Mouse (Mus musculus) embryonic facial prominence, embryonic 11.5 days (tissue): Measurements from ENCODE around the gene Asic2. TPM values are rescaled to one million over a fixed set of nuclear protein-coding genes. Genes with fewer than 3 reads are reported as not detected.

Experiments
- ATAC-seq: fragments of 200-750 bp; cut with Nextera tagmentation; replicated peaks from 2 replicates; pipeline ENCODE4 v1.8.0; 2017; ENCODE audit warnings: low read depth; ENCODE audit not compliant: insufficient number of reproducible peaks, low FRiP score, low TSS enrichment
- DNase-seq: peaks from one replicate; pipeline ENCODE4 v3.0.0-alpha.2; 2015; ENCODE audit warnings: low spot score
- H3K27ac ChIP-seq: fragments of 300-500 bp; sonication (generic); replicated peaks from 2 replicates; pipeline ENCODE4 v1.5.1; 2014; ENCODE audit warnings: mild to moderate bottlenecking, low read depth, low read length, control low read depth
- H3K27me3 ChIP-seq: fragments of 300-500 bp; sonication (generic); 2 replicates; pipeline ENCODE4 v1.6.1; 2014; ENCODE audit warnings: mild to moderate bottlenecking, low read length, moderate library complexity, mixed read lengths; ENCODE audit not compliant: control insufficient read depth, insufficient read depth
- H3K36me3 ChIP-seq: fragments of 300-500 bp; sonication (generic); replicated peaks from 2 replicates; pipeline ENCODE4 v1.6.1; 2014; ENCODE audit warnings: low read depth, mild to moderate bottlenecking, low read length, moderate library complexity, mixed read lengths; ENCODE audit not compliant: control insufficient read depth, insufficient read depth
- H3K4me1 ChIP-seq: fragments of 300-500 bp; sonication (generic); 2 replicates; pipeline ENCODE4 v1.6.1; 2014; ENCODE audit warnings: low read length, mixed read lengths; ENCODE audit not compliant: control insufficient read depth, insufficient read depth
- H3K4me2 ChIP-seq: fragments of 300-500 bp; sonication (generic); 2 replicates; pipeline ENCODE4 v1.6.1; 2014; ENCODE audit warnings: low read depth, mild to moderate bottlenecking, control low read depth, low read length, moderate library complexity
- H3K4me3 ChIP-seq: fragments of 300-500 bp; sonication (generic); 2 replicates; pipeline ENCODE4 v1.5.1; 2014; ENCODE audit warnings: low read depth, low read length, control low read depth
- H3K9ac ChIP-seq: fragments of 300-500 bp; sonication (generic); replicated peaks from 2 replicates; pipeline ENCODE4 v1.6.1; 2014; ENCODE audit warnings: mild to moderate bottlenecking, control low read depth, low read length
- H3K9me3 ChIP-seq: fragments of 300-500 bp; sonication (generic); replicated peaks from 2 replicates; pipeline ENCODE4 v1.6.1; 2016; ENCODE audit warnings: mild to moderate bottlenecking, low read length, inconsistent platforms, mixed read lengths; ENCODE audit not compliant: control insufficient read depth
- WGBS: fragments of 180-500 bp; shearing (Covaris S2); extraction: QIAGEN DNeasy Blood & Tissue Kit; methylation state at CpG from one replicate; pipeline ENCODE4 v1.1.7; 2014; 5-methylcytosine and 5-hydroxymethylcytosine counted together
- polyA plus RNA-seq: library from polyadenylated mRNA; unstranded; fragments of >200 nt; fragmentation: Nextera tagmentation; extraction: Ambion mirVana; gene quantifications from 2 replicates; pipeline ENCODE4 v1.2.1, GENCODE M21; 2014

Gene Asic2
- polyA plus RNA-seq, 1 experiment from 2014 or later, result 0.46 TPM

- no peak overlapping the region for H3K9ac ChIP-seq
- H3K27ac ChIP-seq, result no peak overlapping the region
- no peaks in the 10 kb centered on the region for H3K9me3 ChIP-seq
- DNase-seq (no peak), ATAC-seq (no peak)
- 81% methylated on average over 5 of the region's 5 CpGs for WGBS
- no peaks in the 10 kb centered on the region for H3K27me3 ChIP-seq
- no peaks in the 10 kb centered on the region for H3K36me3 ChIP-seq
- H3K4me1 ChIP-seq, result no peaks in the 10 kb centered on the region
- H3K4me3 ChIP-seq, result no peak overlapping the region
- no peak overlapping the region for H3K4me2 ChIP-seq
Observed at GRCm38 (mm10) chr11:81202578-81202977, 765.7 kb downstream of the Asic2 start.

GRCm38 (mm10) chr11:81193856-81194255 is 774.4 kb downstream of the Asic2 start:
- H3K36me3 ChIP-seq, result no peaks in the 10 kb centered on the region
- WGBS, result 52% methylated on average over 4 of the region's 4 CpGs
- H3K27me3 ChIP-seq, result no peaks in the 10 kb centered on the region
- H3K4me2 ChIP-seq, result no peak overlapping the region
- no peaks in the 10 kb centered on the region for H3K4me1 ChIP-seq
- H3K27ac ChIP-seq, result no peak overlapping the region
- H3K9me3 ChIP-seq, result no peaks in the 10 kb centered on the region
- no peak overlapping the region for H3K9ac ChIP-seq
- ATAC-seq (no peak), DNase-seq (peak; percentile 80)
- no peak overlapping the region for H3K4me3 ChIP-seq

- WGBS, result 88% methylated on average over 4 of the region's 4 CpGs
- DNase-seq (no peak), ATAC-seq (no peak)
- no peak overlapping the region for H3K9ac ChIP-seq
- H3K4me2 ChIP-seq, result no peak overlapping the region
- H3K27ac ChIP-seq, result no peak overlapping the region
- H3K4me3 ChIP-seq, result no peak overlapping the region
- H3K27me3 ChIP-seq, result no peaks in the 10 kb centered on the region
- H3K4me1 ChIP-seq, result no peaks in the 10 kb centered on the region
- H3K9me3 ChIP-seq, result no peaks in the 10 kb centered on the region
- no peaks in the 10 kb centered on the region for H3K36me3 ChIP-seq
Observed at GRCm38 (mm10) chr11:81192155-81192554, 776.1 kb downstream of the Asic2 start.

- no peak overlapping the region for H3K9ac ChIP-seq
- DNase-seq (no peak), ATAC-seq (no peak)
- no peaks in the 10 kb centered on the region for H3K9me3 ChIP-seq
- H3K4me2 ChIP-seq, result no peak overlapping the region
- 92% methylated on average over 6 of the region's 6 CpGs for WGBS
- no peak overlapping the region for H3K27ac ChIP-seq
- no peak overlapping the region for H3K4me3 ChIP-seq
- H3K27me3 ChIP-seq, result no peaks in the 10 kb centered on the region
- no peaks in the 10 kb centered on the region for H3K36me3 ChIP-seq
- no peaks in the 10 kb centered on the region for H3K4me1 ChIP-seq
Observed at GRCm38 (mm10) chr11:81189103-81189502, 779.2 kb downstream of the Asic2 start.

GRCm38 (mm10) chr11:81187851-81188250 is 780.4 kb downstream of the Asic2 start:
- H3K27me3 ChIP-seq, result no peaks in the 10 kb centered on the region
- no peaks in the 10 kb centered on the region for H3K4me1 ChIP-seq
- ATAC-seq (no peak), DNase-seq (no peak)
- H3K4me3 ChIP-seq, result no peak overlapping the region
- no peak overlapping the region for H3K27ac ChIP-seq
- no peaks in the 10 kb centered on the region for H3K9me3 ChIP-seq
- WGBS, result 85% methylated on average over 3 of the region's 3 CpGs
- H3K9ac ChIP-seq, result no peak overlapping the region
- H3K4me2 ChIP-seq, result no peak overlapping the region
- H3K36me3 ChIP-seq, result no peaks in the 10 kb centered on the region

- no peak overlapping the region for H3K4me3 ChIP-seq
- H3K9ac ChIP-seq, result no peak overlapping the region
- H3K9me3 ChIP-seq, result no peaks in the 10 kb centered on the region
- no peaks in the 10 kb centered on the region for H3K36me3 ChIP-seq
- H3K4me1 ChIP-seq, result no peaks in the 10 kb centered on the region
- no peak overlapping the region for H3K27ac ChIP-seq
- DNase-seq (no peak), ATAC-seq (no peak)
- 68% methylated on average over 7 of the region's 7 CpGs for WGBS
- H3K27me3 ChIP-seq, result no peaks in the 10 kb centered on the region
- H3K4me2 ChIP-seq, result no peak overlapping the region
Observed at GRCm38 (mm10) chr11:81184721-81185120, 783.5 kb downstream of the Asic2 start.

- Histone ChIP-seq H3K9ac (no peak overlapping the region), H3K4me2 (no peak overlapping the region), H3K36me3 (no peaks in the 10 kb centered on the region), H3K4me3 (no peak overlapping the region), H3K4me1 (no peaks in the 10 kb centered on the region), H3K27ac (no peak overlapping the region), H3K27me3 (no peaks in the 10 kb centered on the region), H3K9me3 (no peaks in the 10 kb centered on the region)
- WGBS, result 83% methylated on average over 2 of the region's 2 CpGs
- DNase-seq (no peak), ATAC-seq (no peak)
Observed at GRCm38 (mm10) chr11:81164890-81165289, 803.4 kb downstream of the Asic2 start.

- DNase-seq (no peak), ATAC-seq (no peak)
- Histone ChIP-seq H3K27ac (no peak overlapping the region), H3K9me3 (no peaks in the 10 kb centered on the region), H3K4me2 (no peak overlapping the region), H3K4me1 (no peaks in the 10 kb centered on the region), H3K27me3 (no peaks in the 10 kb centered on the region), H3K9ac (no peak overlapping the region), H3K4me3 (no peak overlapping the region), H3K36me3 (no peaks in the 10 kb centered on the region)
- 61% methylated on average over 4 of the region's 4 CpGs for WGBS
Observed at GRCm38 (mm10) chr11:81163056-81163455, 805.2 kb downstream of the Asic2 start.
